Mouse (Mus musculus) WW6 (cell line): ENCODE results near the gene Ppt2.

ENCODE experiments used
- DNase-seq: peaks from one replicate; pipeline ENCODE4 v3.0.0-alpha.2; 2013; ENCODE audit warnings: low read depth, low spot score

Gene Ppt2

DNA sequence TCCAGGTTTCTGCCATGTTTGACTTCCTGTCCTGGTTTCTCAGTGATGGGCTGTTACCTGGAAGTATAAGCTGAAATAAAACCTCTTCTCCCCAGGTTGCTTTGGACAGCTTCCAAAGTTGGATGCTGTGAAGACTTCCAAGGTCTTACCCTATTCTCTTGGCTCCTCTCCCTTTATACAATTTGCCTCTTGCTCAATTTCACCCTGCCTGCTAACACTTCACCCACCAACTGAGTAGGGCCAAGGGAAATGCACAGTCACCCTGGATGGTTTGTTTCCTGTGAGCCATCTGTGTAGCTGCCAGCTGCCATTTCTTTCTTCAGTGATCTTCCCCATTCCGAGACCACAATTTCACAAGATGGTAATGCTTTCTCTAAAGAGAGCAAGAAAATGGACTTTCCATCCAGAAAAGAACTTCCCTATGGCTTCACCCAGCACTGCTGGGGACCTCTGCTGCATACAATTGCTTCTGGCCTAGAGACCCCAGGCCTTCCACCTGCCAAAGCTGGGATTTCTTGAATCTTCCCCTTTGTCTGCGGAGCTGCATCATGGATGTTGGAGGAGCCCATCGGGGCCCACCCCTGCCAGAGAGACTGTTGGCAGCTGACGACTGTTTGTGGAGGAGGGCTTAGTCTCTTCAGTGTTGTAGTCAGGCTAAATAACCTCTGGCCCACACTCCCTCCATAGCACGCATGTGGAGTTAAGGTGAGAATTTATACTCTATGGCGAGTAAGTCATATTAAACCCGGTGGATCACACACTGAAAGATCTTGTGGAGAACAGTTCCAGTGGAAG, 11.3 kb upstream of the Ppt2 start:
- no peak for DNase-seq

DNA sequence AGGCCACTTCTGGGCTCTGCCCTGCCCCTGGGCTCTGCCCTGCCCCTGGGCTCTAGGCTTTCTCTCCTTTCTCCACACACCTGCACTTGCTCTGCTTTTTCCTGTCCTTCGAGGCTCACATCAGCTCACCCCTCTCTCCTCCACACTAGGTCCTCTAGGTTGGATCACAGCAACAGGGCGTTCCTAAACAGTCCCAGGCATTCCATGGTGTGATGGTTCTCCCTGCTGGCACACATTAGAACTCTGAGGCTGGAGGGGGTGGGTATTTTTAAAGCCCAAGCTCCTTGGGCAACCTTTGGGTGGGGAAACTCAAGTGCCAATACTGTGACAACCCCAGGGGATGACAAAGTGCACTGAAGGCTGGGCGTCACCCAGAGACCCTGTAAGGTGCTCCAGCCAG, 9.1 kb upstream of the Ppt2 start:
- DNase-seq, result no peak

- no peak for DNase-seq
Measured at GRCm38 (mm10) chr17:34635671-34636070, 7.4 kb upstream of the Ppt2 start.

- DNase-seq, result no peak
Measured at GRCm38 (mm10) chr17:34632261-34632691, 4.0 kb upstream of the Ppt2 start.

DNA sequence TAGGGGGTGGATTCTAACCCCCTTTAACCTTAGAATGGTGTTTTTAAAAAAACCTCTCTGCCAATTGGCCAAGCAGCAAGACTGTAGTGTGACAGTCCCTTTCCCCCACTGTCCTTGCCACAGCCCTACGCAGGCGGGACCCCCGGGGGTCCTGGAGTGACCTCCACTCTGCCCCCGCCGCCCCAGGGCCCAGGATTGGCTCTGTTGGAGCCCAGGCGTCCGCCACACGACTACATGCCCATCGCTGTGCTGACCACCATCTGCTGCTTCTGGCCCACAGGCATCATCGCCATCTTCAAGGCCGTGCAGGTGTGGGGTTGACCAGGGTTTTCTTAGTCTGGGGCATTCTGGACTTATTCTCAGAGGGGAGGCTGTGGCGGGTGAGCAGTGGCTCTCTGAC, 3.3 kb upstream of the Ppt2 start:
- DNase-seq, result no peak

DNA sequence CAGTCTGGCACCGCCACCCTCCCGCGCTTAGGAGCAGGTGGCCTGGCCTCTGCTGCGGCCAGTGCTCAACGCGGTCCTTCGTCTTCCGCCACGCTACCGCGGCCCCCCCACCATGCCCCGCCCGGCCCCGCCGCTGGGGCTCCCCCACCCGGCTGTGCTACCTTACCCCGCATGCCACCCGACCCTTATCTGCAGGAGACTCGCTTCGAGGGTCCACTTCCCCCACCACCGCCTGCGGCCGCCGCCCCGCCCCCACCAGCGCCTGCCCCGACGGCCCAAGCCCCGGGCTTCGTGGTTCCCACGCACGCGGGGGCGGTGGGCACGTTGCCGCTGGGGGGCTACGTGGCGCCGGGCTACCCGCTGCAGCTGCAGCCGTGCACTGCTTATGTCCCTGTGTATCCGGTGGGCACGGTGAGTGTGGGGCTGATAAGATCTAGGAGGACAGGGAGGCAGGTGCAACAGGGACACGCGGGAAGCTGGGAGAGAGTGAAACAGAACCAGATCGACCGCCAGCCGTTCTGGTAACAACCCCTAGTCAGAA, 2.5 kb upstream of the Ppt2 start:
- DNase-seq, result no peak

GRCm38 (mm10) chr17:34629796-34630603, 1.7 kb upstream of the Ppt2 start:
- no peak for DNase-seq

DNA sequence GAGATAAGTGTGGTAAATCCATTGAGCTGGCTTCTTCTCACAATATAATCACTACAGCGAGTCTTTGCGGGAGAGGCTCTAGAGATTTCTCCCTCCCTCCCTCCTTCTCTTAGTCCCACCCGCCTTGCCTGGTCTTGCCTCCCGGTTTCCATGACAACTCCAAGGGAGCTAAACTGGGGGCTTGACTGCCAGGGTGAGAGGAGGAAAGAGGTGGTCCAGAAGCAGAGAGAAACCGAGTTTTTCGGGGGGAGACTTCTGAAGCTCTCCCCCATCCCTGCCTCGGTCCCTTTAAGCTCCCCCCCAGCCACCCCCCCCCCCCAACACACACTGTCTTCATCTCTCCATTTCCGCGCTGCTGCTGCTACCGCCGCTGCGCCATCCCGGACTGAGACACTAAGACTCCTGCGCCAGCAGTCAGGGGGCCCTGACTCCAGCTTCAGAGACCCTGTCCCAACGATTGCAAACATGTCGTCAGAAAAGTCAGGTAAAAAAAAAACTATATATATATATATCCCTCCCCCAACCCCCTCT, 976 bp upstream of the Ppt2 start, which contains the start of gene Prrt1:
TSS of gene Prrt1 (plus strand) at position 313 of the 531 bp plus-strand sequence.
- no peak for DNase-seq

- no peak for DNase-seq
Measured at GRCm38 (mm10) chr17:34628644-34628967, 296 bp upstream of the Ppt2 start.

DNA sequence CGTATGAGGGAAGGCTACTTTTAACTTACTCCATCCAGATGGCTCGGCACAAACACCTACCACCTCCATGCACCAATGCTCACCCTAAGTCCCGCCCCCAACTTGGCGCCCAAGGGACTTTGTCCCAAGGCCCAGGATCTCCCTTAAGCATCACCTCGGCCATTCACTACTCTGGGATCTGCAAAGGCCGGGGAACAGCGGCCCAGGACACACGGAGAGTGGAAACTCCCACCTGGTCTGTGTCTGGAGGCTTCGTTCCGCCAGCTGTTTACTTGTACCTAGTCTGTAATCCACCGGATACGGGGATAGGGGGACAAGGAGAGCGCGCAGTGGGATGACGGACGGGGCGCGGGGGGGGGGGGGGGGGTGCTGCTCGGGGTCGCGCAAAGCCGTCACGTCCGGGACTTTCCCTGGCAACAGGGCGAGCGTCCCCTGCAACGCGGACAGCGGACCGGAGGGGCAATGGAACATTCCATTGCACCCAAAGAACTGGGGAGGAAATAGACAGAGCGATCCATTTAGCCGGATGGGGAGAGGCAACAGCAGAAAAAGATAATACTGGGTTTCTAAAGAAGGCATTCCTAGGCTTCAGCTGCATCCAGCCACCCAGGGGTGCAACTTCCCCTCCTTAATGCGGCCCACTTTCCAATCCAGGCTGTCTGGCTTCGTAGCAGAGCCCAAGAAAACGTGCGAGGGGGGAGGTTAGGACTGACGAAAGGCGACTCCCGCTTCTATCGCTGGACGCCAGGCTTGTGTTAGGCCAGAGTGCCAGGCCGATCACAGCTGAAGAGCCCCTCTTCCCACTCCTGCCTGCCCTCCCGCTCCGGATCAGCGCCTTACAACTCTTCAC, 992 bp downstream of the Ppt2 start:
- DNase-seq, result no peak

DNA sequence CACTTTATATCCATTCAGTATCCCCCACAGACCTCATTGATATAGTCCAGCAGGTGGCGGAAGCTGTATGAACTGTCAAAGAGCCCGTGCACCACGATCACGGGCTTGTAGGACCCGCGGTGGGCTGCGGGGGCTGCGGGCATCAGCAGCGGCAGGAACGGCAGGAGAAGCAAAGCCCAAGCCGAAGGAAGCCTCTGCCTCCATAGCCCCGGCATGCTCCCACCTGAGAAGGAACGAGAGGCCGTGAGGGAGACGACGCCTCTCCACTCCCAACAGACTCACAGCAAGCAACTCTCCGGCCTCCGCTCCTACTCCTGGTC, 1.6 kb downstream of the Ppt2 start:
- DNase-seq, result no peak

DNA sequence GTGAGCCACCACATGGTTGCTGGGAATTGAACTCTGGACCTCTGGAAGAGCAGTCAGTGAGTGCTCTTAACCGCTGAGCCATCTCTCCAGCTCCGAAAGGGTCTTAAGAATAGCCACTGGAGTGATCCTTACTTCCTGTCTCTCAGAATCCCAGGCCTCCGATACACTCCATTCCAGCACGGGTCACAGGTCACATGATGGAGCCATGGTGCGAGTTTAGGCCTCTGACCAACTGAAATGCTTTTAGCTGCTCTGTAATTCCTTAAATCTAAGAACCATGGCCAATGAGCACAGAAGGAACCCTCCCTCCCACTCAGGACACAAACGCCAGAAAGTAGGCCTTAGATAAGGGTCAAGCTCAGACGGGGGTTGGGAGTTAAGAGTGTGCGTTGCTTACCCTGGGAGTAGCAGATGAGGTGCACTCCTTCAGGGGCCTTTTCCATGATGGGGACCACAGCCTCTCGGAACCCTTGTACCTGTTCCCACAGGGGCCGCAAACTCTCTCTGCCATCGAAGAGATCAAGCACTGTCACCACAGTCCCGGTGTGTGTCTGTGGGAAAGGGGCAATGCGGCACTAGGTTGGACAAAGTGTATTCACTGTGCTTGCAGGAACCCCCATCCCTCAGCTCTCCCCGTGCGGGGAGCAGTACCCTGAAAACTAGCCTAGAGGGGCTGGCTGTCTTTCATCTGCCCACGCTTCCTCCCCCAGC, 2.1 kb downstream of the Ppt2 start:
- no peak for DNase-seq

- no peak for DNase-seq
Measured at GRCm38 (mm10) chr17:34624981-34625380, 3.3 kb downstream of the Ppt2 start.

GRCm38 (mm10) chr17:34623161-34623560, 5.1 kb downstream of the Ppt2 start:
- DNase-seq, result no peak

DNA sequence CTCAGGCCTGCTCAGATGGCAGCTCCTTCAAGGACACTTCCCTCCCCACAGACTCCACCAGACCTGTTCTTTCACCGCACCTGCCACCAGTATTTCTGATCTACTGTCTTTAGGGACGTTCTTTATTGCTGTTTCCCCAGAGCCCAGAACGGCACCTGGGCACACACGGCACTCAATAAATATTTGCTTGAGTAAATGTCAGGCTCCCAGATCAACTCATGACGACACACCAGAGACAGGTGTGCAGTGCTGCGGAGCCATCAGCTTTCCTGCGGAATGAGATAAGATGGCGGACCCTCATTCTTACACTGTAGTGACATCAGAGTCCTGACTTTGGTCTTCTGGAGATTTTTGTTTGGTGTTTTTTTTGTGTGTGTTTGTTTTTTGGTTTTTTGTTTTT, 7.3 kb downstream of the Ppt2 start:
- DNase-seq, result no peak

DNA sequence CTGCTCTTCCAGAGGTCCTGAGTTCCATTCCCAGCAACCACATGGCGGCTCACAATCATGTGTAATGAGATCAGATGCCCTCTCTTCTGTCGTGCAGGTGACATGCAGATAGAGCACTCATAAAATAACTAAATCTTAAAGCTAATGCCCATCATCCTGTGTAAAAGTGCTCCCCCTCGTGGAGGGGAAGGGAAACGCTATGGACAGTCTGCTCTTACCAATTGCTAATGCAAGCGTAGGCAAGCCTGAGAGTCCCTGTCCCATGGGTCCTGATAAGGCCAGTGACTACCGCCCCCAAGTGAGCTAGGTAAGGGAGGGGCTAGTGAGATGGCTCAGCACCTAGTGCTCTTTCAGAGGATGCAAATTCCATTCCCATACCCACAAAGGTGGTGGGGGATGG, 9.3 kb downstream of the Ppt2 start:
- no peak for DNase-seq

GRCm38 (mm10) chr17:34615871-34616270, 12.4 kb downstream of the Ppt2 start, which contains the start of gene Egfl8:
Gene Egfl8, minus strand, starts transcription at chr17:34615971.
- no peak for DNase-seq

GRCm38 (mm10) chr17:34613830-34614229, 14.5 kb downstream of the Ppt2 start:
- DNase-seq, result no peak

DNA sequence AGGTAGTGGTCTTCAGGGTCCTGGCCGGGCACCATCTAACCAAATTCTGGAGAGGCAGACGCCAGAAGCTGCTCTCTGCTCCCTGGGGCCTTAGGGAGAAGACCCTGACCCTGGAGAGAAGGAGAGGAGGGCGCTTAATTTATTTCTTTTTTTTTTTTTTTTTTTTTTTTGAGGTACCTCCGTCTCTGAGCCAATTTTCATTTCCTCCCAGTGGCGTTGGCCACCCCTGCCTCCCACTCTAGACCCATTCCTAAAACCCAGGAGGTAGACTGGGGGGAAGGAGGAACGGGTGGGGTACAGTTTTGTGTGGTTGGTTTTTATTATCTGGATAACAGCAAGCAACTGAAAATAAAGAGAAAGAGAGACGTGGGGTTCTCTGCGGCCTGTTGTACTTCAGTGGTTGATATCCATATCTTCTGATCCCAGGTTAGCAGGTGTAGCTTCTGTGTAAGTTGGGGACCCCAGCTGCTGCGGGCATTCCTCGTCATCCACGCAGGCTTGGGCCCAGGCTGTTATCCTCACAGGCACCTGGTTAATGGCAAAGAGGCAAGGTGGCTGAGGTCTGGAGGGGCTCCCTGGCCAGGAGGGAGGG, 15.2 kb downstream of the Ppt2 start:
- DNase-seq, result no peak

GRCm38 (mm10) chr17:34611050-34611449, 17.3 kb downstream of the Ppt2 start:
- no peak for DNase-seq

DNA sequence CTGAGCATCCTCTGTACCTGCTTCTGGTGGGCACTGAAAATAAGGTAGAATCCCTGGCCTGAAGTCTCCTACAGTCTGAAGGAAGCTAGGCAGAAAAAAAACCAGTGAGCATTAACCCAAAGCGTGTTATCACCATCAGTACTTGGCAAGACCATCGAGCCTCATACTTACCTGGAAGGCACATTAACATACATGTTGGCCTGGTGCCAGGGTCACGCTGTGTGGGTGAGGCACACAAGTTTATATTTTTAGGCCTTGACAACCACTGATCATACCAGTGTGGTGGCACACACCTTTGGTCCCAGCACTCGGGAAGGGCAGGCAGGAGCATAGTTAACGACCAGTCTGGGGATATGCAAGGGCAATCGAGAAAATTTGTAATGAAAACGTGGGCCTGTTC, 20.3 kb downstream of the Ppt2 start:
- no peak for DNase-seq
